Mouse (Mus musculus) C2C12 (cell line): ENCODE results near the gene Pcnp.

Experiments
- CTCF ChIP-seq: IDR thresholded peaks from one replicate; pipeline ENCODE4 v1.5.1; 2011; ENCODE audit not compliant: control insufficient read depth, insufficient read depth, insufficient read length
- MYOD1 ChIP-seq: IDR thresholded peaks from one replicate; pipeline ENCODE4 v1.6.1; 2011; ENCODE audit warnings: low read depth; ENCODE audit not compliant: control insufficient read depth, insufficient read length
- MYOG ChIP-seq: IDR thresholded peaks from one replicate; pipeline ENCODE4 v1.6.1; 2011; ENCODE audit not compliant: control insufficient read depth, insufficient read length; ENCODE audit errors: extremely low read depth

DNA sequence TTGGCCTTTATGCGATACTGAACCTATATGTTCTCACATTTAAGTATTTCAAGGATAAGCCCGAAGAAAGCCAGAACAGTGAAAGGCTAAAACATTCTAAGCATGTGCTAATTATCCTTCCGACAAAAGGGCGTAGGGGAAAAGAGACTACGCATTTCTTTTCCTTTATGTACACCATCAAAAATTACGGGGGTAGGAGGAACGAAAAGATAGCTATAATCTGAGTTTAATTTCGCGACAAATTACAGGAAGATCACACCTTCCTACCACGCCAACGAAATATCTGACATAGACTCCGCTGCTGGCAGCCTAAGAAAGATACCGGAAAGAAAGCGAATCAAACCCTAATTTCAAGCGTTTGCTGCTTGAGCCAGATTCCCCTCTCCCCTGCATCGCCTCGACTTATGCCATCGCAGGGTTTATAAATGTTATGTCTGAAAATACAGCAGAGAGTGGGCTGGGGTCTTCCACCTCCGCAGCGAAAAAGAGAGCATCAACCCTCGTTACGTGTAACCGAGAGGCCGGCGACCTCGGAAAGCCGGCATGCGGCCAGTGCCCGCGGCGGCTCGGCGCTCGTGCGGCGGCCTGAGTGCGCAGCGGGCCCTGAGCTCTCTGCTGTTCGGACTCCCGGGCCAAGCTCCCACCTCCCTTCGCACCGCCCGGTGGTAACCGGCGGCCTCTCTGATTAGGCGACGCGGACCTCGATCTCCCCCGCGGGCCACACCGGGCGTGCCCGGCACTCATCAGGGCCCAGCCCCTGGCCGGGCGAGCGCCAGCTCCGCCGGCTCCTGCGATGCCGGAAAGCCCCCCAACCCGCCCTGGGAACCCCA, 602 bp downstream of the Pcnp start:
- TF ChIP-seq CTCF (no peak), MYOG (no peak), MYOD1 (no peak)
